Mouse (Mus musculus): Measurements from ENCODE around the gene Neu3. TPM values are rescaled to one million over a fixed set of nuclear protein-coding genes. Genes with fewer than 3 reads are reported as not detected.
A peak's percentile ranks its signal among the peaks of the same experiment; 100 is the strongest.

Neu3 gene
- polyA plus RNA-seq (2015; fragmentation: Nextera tagmentation; extraction: Ambion mirVana) = 3.1 and 3.9 TPM in 2 replicates

DNA sequence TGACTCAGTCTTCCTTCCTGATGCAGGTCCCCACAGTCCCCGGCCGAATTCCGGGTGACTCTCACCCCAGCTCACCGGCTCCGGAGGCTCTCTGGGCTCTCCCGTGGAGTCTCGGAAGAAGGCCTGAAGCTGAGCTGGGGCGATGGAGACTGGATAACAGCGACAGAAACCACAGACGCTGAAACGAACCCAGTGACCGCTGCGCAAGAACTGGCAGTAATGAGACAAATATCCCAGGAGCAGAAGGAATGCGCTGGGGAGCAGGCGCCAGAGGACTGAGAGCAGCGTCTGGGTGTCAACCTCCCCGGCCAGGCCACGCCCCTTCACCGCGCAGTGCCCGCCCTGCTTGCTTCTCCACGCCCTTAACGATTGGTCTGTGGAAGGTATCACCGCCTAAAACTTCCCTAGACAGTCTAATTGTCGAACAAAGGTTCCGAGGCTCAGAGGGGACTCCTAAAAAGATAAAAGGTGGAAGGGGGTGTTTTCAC, at the start of gene Neu3:
Neu3 (minus strand) TSS at position 335 of the 488 bp plus-strand sequence.
- Histone ChIP-seq H3K9me3 (no peaks in the 10 kb centered on the region), H3K4me2 (peak within 1 kb of the TSS; percentile 77), H3K9ac (peak within 1 kb of the TSS; percentile 87), H3K4me3 (peak within 1 kb of the TSS; percentile 68), H3K4me1 (peaks cover 46% of the 10 kb centered on the region), H3K27me3 (replicated peaks) (no peaks in the 10 kb centered on the region), H3K36me3 (0 out of 2 replicates have a peak, but pooled peaks cover 2% of the 10 kb centered on the region), H3K27ac (replicated peaks) (peak within 1 kb of the TSS; percentile 94)
- ATAC-seq (ENCODE audit: extremely low read depth, insufficient number of reproducible peaks, low FRiP score, low TSS enrichment) = peak; percentile 90
- under 1% methylated on average over 26 of the region's 26 CpGs for WGBS

GRCm38 (mm10) chr7:99876345-99876744, 48.1 kb upstream of the Neu3 start:
- Histone ChIP-seq H3K4me2 (no peak overlapping the region), H3K36me3 (no peaks in the 10 kb centered on the region), H3K4me3 (no peak overlapping the region), H3K27ac (replicated peaks) (no peak overlapping the region), H3K27me3 (replicated peaks) (0 out of 2 replicates have a peak, but pooled peaks cover 15% of the 10 kb centered on the region), H3K4me1 (peaks cover 20% of the 10 kb centered on the region), H3K9me3 (no peaks in the 10 kb centered on the region), H3K9ac (0 out of 2 replicates have a peak overlapping the region, but pooled peaks have one; percentile 9)
- ATAC-seq (ENCODE audit: extremely low read depth, insufficient number of reproducible peaks, low FRiP score, low TSS enrichment) = no peak
- WGBS = 0% methylated on average over 3 of the region's 3 CpGs

DNA sequence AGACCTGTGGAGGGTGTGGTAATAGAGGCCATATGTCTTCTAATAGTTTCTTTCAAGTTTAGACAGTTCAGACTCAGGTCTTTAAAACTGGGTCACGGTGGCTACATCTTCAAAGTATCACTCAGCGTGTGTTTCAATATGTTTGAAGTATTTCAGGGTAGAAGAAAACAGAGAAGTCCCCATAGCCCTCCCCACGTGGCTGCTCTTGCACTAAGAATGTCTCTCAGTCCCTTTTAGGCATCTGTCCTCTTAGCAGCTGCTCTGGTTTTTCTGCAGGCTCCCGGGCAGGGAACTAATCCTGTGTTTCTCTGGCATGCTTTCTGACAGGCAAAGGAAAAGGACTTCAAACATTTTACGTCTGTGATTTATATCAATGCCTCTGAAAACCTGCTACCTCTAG, 47.7 kb upstream of the Neu3 start:
- Histone ChIP-seq H3K27me3 (replicated peaks) (0 out of 2 replicates have a peak, but pooled peaks cover 15% of the 10 kb centered on the region), H3K9me3 (no peaks in the 10 kb centered on the region), H3K27ac (replicated peaks) (no peak overlapping the region), H3K4me1 (peaks cover 20% of the 10 kb centered on the region), H3K4me2 (no peak overlapping the region), H3K4me3 (no peak overlapping the region), H3K9ac (0 out of 2 replicates have a peak overlapping the region, but pooled peaks have one; percentile 9), H3K36me3 (no peaks in the 10 kb centered on the region)
- WGBS = 31% methylated on average over 5 of the region's 5 CpGs
- no peak for ATAC-seq (ENCODE audit: extremely low read depth, insufficient number of reproducible peaks, low FRiP score, low TSS enrichment)

DNA sequence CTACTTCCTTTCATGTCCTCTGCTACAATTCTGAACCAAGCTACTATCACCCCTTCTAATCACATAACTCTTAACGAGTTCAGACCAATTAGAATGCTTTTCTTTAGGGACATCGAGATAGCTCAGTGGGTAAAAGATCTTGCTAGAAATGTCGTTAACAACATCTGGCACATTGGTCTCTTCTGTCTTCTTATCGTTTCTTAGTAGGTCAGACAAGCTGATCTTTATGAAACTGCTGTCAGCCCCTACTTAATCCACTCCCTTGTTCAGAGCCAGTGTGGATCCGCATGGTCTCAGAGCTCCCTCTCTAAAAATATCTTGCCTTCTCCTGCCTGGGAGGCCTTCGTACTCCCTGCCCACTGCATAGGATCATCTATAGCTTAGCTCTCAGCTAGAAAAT, 45.7 kb upstream of the Neu3 start:
- Histone ChIP-seq H3K27me3 (replicated peaks) (0 out of 2 replicates have a peak, but pooled peaks cover 15% of the 10 kb centered on the region), H3K4me1 (peaks cover 20% of the 10 kb centered on the region), H3K4me2 (no peak overlapping the region), H3K9ac (peak overlapping the region; percentile 21; the same call in 1 of the 2 replicates), H3K36me3 (no peaks in the 10 kb centered on the region), H3K9me3 (no peaks in the 10 kb centered on the region), H3K4me3 (no peak overlapping the region), H3K27ac (replicated peaks) (no peak overlapping the region)
- ATAC-seq (ENCODE audit: extremely low read depth, insufficient number of reproducible peaks, low FRiP score, low TSS enrichment) = no peak
- WGBS = 37% methylated on average over 6 of the region's 6 CpGs

DNA sequence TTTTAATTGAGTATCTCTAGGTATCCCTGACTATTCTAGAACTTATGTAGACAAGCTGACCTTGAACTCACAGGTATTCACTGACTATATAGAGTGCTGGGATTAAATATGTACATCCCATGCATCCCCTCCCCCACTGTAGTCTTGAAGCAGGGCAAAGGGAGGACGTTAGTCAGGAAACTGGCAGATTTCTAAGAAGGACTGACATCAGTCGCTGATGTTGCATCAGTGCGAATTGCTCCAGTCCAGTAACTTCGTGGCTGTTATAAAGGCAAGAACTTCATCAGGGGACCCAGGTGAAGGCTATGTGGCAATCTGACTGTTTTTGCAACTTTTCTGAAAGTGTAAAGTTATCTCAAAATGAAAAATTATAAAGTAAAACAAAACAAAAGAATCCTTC, 41.1 kb upstream of the Neu3 start:
- H3K27ac ChIP-seq (replicated peaks) = no peak overlapping the region
- peaks cover 26% of the 10 kb centered on the region for H3K4me1 ChIP-seq
- ATAC-seq (ENCODE audit: extremely low read depth, insufficient number of reproducible peaks, low FRiP score, low TSS enrichment) = no peak
- WGBS = 67% methylated on average over 4 of the region's 4 CpGs
- no peaks in the 10 kb centered on the region for H3K36me3 ChIP-seq
- H3K9me3 ChIP-seq = no peaks in the 10 kb centered on the region
- H3K4me2 ChIP-seq = no peak overlapping the region
- no peak overlapping the region for H3K4me3 ChIP-seq
- no peaks in the 10 kb centered on the region for H3K27me3 ChIP-seq (replicated peaks)
- H3K9ac ChIP-seq = no peak overlapping the region

- Histone ChIP-seq H3K9ac (no peak overlapping the region), H3K36me3 (no peaks in the 10 kb centered on the region), H3K27ac (replicated peaks) (peak overlapping the region; percentile 58), H3K9me3 (no peaks in the 10 kb centered on the region), H3K27me3 (replicated peaks) (no peaks in the 10 kb centered on the region), H3K4me2 (no peak overlapping the region), H3K4me3 (no peak overlapping the region), H3K4me1 (peaks cover 22% of the 10 kb centered on the region)
- 31% methylated on average over 3 of the region's 3 CpGs for WGBS
- no peak for ATAC-seq (ENCODE audit: extremely low read depth, insufficient number of reproducible peaks, low FRiP score, low TSS enrichment)
Measured at GRCm38 (mm10) chr7:99865219-99865618, 37.0 kb upstream of the Neu3 start.

DNA sequence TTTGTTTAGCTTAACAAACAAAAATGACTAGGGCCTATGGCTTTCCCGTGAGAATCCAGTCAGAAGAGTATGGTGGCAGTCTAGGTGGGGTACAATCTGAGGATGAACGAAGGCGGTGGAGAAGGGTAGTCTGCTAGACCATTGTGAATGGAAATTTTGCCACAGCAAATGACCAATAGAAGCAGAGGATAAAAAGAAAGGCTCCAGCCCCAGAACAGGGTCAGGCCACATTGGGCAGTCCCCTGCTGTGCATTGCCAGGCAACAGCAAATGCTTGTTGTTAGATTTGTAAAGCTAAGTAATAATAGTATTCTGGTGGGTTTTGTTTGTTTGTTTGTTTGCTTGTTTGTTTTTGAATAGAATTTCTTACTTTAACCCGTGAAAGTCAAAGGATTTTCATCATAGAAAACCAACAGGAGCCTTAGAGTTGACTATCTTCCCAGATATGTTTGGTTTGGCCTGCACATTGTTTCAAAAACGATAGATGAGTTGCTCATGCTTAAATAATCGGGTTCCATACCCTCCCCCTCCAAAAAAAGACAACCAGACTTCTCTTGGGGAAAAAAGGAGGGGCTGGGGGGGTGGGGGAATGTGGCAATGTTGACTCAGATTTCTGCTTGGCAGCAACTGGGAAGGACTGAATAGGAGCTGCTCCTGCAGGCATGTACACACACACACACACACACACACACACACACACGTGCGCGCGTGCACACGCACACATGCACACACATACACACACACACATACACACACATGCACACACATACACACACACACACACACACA, 36.2 kb upstream of the Neu3 start:
- no peak overlapping the region for H3K4me3 ChIP-seq
- H3K4me1 ChIP-seq = peaks cover 22% of the 10 kb centered on the region
- H3K27ac ChIP-seq (replicated peaks) = peak overlapping the region; percentile 58; the same call in 1 of the 2 replicates
- no peak overlapping the region for H3K9ac ChIP-seq
- no peak for ATAC-seq (ENCODE audit: extremely low read depth, insufficient number of reproducible peaks, low FRiP score, low TSS enrichment)
- H3K9me3 ChIP-seq = no peaks in the 10 kb centered on the region
- H3K27me3 ChIP-seq (replicated peaks) = no peaks in the 10 kb centered on the region
- H3K4me2 ChIP-seq = no peak overlapping the region
- WGBS = 64% methylated on average over 10 of the region's 11 CpGs
- H3K36me3 ChIP-seq = no peaks in the 10 kb centered on the region

DNA sequence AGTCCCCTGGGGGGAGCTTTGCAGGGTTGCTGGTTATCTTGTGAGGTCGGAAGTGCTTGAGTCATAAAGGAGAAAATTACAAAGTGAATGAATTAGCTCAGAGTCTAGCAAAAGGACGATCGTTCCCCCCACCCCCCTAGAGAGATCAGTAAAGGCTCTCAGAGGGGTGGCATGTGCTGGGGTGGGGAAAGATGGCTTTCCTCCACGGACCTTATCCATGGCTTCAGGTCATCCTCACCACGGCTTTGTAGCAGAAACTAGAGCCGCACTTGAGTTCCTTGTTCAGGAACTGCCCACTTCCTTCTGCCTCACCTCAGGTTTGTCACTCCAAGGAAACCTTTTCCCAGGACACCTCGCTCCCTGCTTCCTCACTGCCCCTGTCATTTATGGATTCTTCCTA, 35.1 kb upstream of the Neu3 start, which contains the start of gene Spcs2:
Spcs2 (minus strand) TSS at position 101 of the 400 bp plus-strand sequence.
- H3K9ac ChIP-seq = no peak within 1 kb of the TSS
- H3K4me2 ChIP-seq = no peak within 1 kb of the TSS
- H3K4me3 ChIP-seq = no peak within 1 kb of the TSS
- no peaks in the 10 kb centered on the region for H3K27me3 ChIP-seq (replicated peaks)
- ATAC-seq (ENCODE audit: extremely low read depth, insufficient number of reproducible peaks, low FRiP score, low TSS enrichment) = no peak
- H3K36me3 ChIP-seq = no peaks in the 10 kb centered on the region
- 43% methylated on average over 7 of the region's 7 CpGs for WGBS
- peaks cover 26% of the 10 kb centered on the region for H3K4me1 ChIP-seq
- no peaks in the 10 kb centered on the region for H3K9me3 ChIP-seq
- H3K27ac ChIP-seq (replicated peaks) = no peak within 1 kb of the TSS

GRCm38 (mm10) chr7:99858813-99859585, 30.8 kb upstream of the Neu3 start, which contains the start of gene Xrra1:
Gene Xrra1, plus strand, starts transcription at chr7:99859116.
- WGBS = 1% methylated on average over 42 of the region's 42 CpGs
- peak within 1 kb of the TSS; percentile 65 for H3K27ac ChIP-seq (replicated peaks)
- ATAC-seq (ENCODE audit: extremely low read depth, insufficient number of reproducible peaks, low FRiP score, low TSS enrichment) = peak; percentile 96
- H3K4me3 ChIP-seq = peak within 1 kb of the TSS; percentile 92
- H3K27me3 ChIP-seq (replicated peaks) = no peaks in the 10 kb centered on the region
- H3K4me1 ChIP-seq = peaks cover 27% of the 10 kb centered on the region
- peak within 1 kb of the TSS; percentile 91 for H3K4me2 ChIP-seq
- peak within 1 kb of the TSS; percentile 95 for H3K9ac ChIP-seq
- peaks cover 23% of the 10 kb centered on the region for H3K36me3 ChIP-seq
- H3K9me3 ChIP-seq = no peaks in the 10 kb centered on the region

- Histone ChIP-seq H3K4me2 (peak overlapping the region; percentile 91), H3K4me3 (peak overlapping the region; percentile 92), H3K27ac (replicated peaks) (peak overlapping the region; percentile 65), H3K36me3 (peaks cover 30% of the 10 kb centered on the region), H3K9ac (peak overlapping the region; percentile 95), H3K4me1 (peaks cover 23% of the 10 kb centered on the region), H3K27me3 (replicated peaks) (no peaks in the 10 kb centered on the region), H3K9me3 (no peaks in the 10 kb centered on the region)
- under 1% methylated on average over 19 of the region's 19 CpGs for WGBS
- ATAC-seq (ENCODE audit: extremely low read depth, insufficient number of reproducible peaks, low FRiP score, low TSS enrichment) = no peak
Measured at GRCm38 (mm10) chr7:99858175-99858812, 30.1 kb upstream of the Neu3 start.

Measured in heart, embryonic 13.5 days (tissue).